Mouse (Mus musculus) myocyte (in vitro differentiated cells): ENCODE measurements around the gene Caln1.

Experiments
- POLR2A ChIP-seq: IDR thresholded peaks from one replicate; pipeline ENCODE4 v1.6.1; 2011; ENCODE audit warnings: low read depth, mild to moderate bottlenecking, control low read depth, moderate library complexity; ENCODE audit not compliant: insufficient read length
- POLR2AphosphoS2 ChIP-seq: IDR thresholded peaks from one replicate; pipeline ENCODE4 v1.6.1; 2011; ENCODE audit warnings: low read depth, control low read depth; ENCODE audit not compliant: insufficient read length

DNA sequence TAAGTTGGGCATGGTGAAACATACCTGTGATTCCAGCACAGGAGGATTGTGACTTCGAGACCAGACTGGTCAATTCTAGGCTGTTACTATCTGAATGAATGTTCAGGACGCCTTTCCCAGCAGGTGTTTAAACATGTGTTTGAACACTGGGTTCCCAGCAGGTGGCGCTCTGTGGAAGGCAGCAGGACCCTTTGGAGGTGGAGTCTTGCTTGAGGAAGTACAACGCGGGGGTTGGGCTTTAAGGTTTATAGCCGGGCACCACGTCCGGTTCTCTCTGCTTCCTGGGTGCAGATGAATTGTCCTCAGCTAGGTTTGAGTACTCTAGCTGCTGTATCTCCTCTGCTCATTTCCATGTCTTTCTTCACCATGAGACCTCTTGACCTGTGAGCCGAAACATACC, 349.1 kb downstream of the Caln1 start:
- no peak for TF ChIP-seq POLR2A
- TF ChIP-seq POLR2AphosphoS2, result no peak
